Mouse (Mus musculus) c-Kit-positive CD71-negative TER-119-negative erythroid progenitor cells, embryonic 14.5 days (primary cell): Measurements from ENCODE around the gene Focad.

Experiments
- DNase-seq: peaks from one replicate; pipeline ENCODE4 v3.0.0-alpha.2; 2013; ENCODE audit warnings: low read depth

The Focad gene

GRCm38 (mm10) chr4:88458673-88459072 is 364.2 kb downstream of the Focad start:
- DNase-seq: no peak
